Mouse (Mus musculus) frontal cortex, adult (tissue): ENCODE results near the gene Thap8.

Experiments used
- ATAC-seq: cut with Nextera tagmentation; 2 replicates; pipeline ENCODE4 v1.9.2; 2017; ENCODE audit warnings: mild to moderate bottlenecking, moderate library complexity, mixed read lengths; ENCODE audit not compliant: low TSS enrichment

Gene Thap8

DNA sequence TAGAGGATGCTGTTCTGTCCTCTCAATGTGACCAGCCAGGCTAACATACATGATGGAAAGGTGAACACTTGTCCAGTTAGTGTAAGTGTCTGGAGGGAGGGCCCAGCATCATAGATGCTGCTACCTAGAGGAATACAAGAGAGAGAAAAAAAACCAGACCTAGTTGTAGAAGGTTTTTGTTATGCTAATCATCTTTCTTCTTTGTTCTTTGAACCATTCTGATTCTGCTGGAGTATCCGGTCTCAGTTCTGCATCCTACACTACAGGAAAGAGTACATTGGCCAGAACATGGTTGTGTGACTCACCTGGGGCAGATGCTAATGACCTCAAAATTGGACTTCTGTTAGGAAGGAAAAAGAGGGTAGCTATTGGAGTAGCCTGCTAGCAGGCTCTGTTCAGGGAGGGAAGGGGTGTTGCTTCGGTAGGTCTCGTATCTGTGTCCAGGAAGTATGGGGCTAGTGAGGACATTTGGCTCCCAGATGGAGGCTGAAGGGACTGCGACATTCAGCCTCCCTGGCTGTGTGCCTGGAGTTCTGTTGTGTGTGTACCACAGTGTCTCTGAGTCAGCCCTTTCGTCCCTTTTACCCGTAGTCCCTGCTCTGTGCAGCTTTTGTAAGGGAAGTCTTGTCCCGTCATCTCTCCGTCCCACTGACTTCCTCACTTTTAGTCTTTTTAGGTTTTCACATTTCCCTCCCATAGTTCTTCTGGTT lies 7.0 kb downstream of the Thap8 start:
- no peak for ATAC-seq

DNA sequence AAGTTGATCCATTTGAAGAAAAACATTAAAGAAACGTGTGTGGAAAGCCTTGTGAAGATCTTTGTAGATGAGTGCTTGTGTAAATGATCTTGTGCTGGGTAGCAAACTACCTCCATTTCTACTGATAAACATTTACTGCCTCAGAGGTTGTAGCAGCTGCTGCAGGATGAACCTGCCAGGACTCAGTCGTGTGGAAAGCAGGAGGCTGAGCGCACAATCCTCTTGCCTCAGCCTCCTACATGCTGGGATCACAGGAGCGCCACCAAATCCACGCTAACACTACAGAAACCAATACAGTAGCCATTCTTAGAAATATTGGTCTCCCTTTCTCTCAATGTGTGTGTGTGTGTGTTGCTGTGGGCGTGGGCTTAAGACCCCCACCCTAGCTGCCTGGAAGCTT lies 8.2 kb downstream of the Thap8 start:
- no peak for ATAC-seq

DNA sequence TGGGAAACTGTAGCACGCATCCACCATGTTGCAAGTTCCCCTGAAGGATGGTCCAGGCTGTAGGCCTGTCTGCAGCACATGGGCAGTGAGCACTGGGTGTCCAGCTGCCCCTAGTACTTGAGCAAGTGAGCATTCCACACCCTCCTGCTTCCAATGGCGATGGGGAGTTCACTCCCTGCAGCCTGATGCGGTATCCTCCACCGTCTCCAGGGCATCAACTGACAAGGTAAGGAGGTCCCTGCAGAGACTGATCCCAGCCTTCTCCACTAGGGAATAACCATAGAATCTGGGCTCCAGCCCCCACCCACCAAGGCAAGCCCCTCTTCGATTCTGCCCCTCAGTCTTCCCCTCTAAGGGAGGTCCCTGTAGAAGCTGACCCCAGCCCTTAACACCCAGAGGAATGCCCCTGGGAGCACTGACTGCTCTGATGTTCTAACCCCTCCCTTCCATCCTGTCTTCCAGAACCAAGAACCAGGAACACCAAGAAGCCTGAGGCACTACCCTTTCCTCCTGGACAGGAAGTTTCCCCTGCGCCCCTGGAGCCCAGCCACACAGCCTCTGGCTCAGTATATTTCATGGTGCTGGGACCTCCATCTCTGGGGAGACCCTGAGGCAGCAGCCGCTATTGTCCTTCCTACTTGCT lies 9.3 kb downstream of the Thap8 start:
- no peak for ATAC-seq

DNA sequence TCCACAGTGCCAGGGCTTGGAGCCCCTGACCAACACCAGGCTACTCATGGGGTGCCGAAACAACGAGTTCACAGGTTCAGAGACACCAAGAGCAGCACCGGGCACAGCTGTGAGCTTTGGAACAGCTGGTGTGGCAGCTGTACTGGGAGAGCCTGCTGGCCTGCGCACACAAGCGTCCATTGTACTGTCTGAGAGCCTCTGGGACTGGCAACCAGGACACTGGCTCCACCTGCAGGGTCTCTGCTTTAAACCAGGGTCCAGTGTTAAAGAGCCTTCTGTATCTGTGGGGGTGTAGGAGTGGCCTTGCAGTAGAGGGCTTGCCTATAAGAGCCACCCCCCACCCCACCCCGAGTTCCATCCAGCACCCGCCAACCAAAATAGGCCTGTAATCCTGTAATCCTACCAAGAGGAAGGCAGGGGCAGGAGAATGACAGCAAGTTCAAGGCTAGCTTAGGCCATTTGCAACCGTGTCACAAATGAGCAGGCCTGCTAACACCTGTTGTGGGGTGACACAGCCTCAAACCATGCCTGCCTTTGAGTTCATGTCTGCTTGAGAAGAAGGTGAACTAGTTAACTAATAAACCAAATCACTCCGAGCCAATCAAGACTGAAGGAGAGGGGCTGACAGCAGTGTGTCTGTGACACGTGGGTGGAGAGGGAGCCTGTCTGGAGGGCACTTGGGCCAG lies 10.0 kb downstream of the Thap8 start:
- ATAC-seq: 0 out of 2 replicates have a peak, but pooled peaks have one; percentile 14

DNA sequence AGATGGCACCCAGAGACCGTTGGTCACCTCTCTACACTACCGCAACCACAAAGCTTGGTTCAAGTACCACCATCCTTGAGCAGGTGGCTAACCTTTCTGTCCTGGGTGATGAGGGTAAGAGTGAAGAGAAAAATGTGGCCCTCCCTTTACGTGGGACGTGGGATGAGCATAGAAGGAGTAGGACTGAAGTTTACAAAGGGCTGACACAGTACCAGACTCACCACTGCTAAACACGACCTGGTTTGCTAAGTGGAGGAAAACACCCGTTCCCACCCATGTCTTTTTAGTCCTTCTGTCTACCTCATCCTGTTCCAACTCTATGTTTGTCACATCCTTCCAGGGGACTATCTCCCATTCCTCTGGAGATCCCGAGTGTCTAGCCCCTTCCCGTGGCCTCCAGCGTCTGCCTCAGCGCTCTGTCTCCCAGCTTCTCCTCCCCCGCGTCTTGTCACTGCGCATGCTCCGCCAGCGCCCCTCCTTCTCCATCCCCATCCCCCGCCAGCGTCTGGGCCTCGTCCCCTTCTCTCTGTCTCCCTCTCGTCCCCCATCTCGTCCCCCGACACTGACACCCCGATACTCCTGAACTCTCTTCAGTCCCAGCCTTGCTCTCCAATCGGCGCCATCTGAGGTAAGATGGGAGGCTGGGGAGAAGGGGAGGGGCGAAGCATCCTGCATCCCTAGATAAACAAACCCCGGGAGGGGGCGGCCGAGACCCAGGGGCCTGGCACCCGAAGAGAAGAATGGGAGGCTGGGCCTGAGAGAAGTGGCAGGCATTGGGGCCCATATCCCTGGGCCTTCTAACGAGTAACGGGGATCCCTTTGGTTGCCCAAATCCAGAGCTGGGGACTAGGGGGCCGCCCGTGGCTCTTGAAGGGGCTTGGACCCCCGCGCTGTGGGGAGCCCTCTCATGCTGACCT lies 11.6 kb downstream of the Thap8 start, which contains the start of gene Clip3:
Clip3 (plus strand) TSS at position 514 of the 917 bp plus-strand sequence.
- ATAC-seq: peak; percentile 60

DNA sequence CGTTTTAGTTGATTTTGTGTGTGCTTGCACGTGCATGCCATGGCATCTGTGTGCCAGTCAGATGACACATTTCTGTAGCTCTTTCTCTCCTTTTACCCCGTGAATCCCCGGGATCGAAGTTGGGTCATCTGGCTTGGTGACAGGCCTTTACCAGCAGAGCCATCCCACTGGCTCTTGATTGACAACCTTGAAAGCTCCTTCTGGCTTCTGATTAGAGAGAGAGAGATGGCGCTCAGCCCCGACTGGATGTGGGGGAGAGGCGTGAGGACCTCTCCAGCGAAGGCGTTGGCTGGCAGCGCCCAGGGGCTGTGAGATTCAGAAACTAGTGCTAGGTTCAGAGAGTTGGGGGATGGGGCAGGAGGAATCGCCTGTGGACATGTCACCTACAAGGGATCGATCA lies 13.9 kb downstream of the Thap8 start:
- no peak for ATAC-seq

DNA sequence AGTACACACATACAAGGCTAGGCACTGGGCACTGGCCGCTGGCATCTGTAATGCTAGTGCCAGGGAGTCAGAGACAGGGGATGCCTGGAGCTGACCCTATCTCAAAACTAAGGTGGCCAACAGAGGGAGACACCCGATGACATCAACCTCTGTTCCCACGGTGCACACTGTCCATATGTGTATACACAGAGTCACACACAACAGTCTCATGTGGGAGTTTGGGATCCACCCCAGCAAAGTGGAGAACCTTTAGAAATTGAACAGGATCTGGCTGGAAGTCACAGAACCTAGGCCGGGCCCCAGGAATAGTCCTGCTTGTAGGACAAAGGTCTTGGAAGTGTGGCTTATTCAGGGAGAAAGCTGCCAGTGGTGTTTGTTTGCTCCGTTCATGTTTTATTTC lies 14.4 kb downstream of the Thap8 start:
- no peak for ATAC-seq

DNA sequence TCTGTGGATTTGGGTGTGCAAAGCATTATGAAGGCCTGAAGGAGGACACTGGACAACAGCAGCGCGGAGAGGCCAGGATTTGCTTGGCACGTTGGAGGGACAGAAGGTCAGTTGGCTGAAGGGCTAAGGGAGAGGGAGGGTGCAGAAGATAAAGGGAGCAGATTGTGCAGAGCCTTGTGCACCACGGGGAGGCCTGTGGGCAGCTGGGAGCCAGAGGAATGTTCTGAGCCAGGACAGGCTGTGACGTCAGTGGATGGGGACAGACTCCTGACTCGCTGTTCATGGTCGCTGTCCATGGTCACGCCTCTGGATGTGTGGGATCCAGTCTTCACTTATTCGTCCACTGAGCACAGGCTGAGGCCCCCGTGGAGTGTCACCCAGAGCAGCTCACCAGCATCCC lies 15.2 kb downstream of the Thap8 start:
- ATAC-seq: peak; percentile 35; the same call in 1 of the 2 replicates

DNA sequence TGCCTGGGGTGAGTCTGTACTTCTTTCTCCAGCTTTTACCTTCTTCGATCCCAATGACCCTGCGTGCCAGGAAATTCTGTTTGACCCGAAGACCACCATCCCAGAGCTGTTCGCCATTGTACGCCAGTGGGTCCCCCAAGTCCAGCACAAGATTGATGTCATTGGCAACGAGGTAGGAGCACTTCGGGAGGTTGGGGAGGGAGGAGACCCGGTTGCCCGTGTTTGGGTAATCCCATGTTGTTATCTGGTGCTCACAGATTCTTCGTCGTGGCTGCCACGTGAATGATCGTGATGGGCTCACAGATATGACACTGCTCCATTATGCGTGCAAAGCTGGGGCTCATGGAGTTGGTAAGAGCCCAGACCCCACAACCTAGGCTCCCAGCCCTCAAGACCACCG lies 16.9 kb downstream of the Thap8 start:
- ATAC-seq: no peak

DNA sequence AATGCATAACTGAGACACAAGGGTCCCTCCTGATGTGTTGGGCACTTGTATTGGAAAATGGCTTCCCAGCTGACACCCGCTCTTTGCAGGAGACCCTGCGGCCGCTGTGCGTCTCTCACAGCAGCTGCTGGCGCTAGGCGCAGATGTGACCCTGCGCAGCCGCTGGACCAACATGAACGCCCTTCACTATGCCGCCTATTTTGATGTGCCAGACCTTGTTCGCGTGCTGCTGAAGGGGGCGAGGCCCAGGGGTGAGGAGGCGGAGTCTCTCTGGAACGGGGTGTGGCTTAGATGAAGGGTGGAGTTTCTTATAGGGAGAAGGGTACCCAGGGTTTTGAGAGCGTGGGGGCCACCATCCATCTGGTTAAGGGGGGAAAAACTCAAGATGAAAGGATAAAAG lies 17.4 kb downstream of the Thap8 start:
- ATAC-seq: no peak

DNA sequence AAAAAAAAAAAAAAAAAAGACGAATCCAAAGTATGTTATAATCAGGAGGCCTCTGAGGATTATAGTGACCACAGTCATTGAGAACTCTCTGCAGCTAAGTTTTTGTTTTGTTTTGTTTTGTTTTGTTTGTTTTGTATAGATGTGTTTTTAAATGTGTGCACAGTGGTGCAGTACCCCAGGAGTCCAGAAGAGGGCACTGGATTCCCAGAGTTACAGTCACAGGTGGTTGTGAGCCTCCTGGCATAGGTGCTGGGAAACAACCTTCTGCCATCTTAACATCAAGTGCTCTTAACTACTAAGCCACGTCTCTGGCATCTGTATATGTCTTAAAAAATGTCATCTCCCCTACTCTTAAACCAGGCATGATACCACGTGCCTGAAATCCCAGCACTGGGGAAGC lies 21.0 kb downstream of the Thap8 start:
- no peak for ATAC-seq

DNA sequence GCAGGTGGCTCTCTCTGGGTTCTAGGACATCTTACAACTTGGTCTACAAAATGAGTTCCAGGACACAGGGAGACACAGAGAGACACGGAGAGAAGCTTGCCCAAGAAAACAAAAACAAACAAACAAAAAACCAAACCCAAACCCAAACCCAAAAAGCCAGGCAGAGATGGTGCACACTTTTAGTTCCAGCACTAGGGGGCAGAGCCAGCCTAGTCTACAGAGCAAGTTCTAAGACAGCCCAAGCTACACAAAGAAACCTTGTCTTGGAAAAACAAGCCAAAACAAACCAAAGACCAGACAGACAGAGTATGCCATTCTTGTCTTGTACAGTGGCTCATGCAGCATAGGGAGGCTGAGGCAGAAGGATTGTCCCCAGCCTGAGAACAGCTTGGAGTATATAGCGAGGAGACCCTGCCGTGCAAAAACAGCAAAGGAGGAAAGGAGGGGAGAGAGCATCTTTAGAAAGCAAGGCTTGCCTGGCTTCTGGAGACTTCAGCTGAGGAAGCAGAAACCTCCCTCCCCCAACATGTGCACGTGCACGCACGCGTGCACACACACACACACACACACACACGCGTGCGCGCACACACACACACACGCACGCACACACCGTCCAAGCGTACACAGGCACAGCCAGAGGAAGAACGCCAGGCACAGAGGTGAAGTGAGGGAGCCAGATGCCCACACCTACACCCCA lies 26.3 kb downstream of the Thap8 start:
- ATAC-seq: no peak

DNA sequence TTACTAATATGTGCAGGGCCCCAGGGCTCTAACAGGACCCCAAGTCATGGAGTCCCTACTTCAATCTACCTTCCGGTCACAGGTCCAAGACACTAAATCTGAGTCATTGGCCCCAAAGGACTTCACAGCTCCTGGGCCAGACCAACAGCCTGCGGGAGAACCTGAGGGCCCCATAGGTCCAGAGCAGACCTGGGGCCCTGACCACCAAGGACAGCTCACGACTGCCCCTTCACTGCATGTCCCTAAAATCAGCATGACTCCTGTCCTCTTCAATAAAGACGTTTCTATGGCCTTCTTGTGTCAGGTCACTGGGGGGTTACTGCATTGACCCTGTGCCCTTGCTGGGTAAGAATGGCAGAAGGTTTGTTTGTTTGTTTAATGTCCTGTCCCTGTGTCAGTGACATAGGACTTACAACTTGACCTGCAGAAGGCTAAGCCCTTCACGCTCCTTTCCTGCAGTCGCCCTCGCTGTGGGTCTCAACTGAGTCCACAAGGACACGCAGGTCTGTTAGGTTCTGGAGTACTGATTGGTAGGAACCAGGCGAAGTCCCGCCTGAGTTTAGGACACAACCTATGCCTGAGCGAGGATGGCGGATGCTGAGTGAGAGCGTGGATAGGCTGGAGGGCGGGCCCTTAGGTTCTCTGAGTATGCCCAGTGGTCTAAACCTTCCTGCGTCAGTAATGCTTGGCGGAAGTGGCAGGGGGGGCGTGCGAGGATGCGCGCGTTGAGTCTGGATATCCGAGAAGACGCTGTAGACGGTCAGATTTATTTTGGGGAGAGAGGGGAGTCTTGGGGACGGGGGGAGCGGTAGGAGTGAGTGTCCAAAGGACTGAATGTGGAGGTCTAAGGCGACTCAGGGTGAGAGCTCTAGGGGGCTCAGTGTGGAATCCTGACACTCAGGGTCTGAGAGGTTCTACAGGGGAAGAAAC lies 28.4 kb downstream of the Thap8 start, which contains the start of gene Alkbh6:
Alkbh6 (plus strand) TSS at position 642 of the 930 bp plus-strand sequence.
- peak; percentile 98 for ATAC-seq

DNA sequence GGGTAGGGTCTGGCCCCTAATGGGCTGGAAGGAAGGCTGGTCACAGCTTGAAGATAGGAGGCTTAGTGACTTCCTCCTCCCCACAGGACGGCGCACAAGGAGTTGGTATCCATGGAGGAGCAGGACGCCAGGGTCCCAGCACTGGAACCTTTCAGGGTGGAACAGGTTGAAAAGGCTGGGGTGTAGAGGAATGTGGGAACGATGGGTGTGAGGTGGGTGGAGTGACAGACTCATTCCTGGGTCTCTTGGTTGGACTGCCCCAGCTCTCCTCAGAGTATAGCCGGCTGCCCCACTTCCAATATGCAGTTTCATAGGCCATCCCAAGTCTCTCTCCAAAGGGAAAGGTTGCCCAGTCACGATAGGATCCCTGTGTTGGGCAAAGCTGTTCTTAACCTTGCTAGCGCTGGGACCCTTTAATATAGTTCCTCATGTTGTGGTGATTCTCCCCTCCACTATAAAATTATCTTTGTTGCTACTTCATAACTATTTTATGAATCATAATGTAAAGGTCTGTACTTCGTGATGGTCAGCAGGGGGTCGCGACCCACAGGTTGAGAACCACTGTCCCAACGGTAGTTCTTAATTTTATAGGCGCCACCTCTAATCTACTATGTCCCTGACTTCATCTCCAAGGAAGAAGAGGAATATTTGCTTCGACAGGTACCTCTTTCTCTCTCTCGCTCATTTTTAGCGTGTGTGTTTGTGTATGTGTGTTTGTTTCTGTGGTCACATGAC lies 29.7 kb downstream of the Thap8 start:
- ATAC-seq: no peak

DNA sequence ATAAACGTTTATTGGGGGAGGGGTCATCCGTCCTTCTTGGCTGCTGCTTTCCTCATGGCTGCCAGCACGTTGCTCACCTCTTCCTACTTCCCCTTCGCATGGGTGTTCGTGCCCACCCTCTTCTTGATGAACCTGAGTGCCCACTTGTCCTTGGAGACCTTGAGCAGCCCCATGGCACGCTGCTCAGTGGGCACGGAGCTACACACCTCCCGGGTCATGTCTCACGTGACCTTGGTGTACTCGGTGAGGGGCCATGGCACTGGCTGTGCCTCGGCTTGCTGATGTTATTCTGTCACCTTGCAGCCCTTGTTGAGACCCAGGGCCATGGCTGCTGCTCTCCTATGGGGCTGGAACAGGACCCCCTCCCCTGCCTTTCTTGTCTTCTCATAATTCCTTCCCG lies 30.2 kb downstream of the Thap8 start:
- no peak for ATAC-seq

DNA sequence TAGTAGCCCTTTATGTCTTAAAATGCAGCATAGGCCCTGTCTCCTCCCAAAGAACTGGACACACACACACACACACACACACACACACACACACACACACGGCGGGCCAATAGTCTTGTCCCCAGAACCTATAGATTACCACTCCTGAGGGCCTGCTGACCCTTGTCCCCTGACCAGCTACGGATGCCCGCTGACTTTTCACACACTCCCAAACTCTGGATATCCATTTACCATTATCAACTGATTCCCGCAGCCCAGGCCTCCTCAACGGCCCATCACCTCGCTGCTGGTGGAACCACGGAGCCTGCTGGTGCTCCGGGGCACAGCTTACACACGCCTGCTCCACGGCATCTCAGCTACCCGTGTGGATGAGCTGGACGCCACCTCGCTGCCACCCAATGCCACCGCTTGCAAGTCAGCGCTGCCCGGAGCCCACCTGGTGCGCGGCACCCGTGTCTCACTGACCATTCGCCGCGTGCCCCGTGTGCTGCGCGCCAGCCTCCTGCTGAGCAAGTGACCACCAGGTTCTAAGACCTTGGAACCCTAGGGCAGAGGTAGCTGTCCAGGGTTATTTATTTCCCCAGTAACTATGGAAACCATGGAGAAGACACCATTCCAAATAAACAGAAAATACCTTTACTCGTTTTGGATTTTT lies 33.9 kb downstream of the Thap8 start:
- ATAC-seq: no peak

DNA sequence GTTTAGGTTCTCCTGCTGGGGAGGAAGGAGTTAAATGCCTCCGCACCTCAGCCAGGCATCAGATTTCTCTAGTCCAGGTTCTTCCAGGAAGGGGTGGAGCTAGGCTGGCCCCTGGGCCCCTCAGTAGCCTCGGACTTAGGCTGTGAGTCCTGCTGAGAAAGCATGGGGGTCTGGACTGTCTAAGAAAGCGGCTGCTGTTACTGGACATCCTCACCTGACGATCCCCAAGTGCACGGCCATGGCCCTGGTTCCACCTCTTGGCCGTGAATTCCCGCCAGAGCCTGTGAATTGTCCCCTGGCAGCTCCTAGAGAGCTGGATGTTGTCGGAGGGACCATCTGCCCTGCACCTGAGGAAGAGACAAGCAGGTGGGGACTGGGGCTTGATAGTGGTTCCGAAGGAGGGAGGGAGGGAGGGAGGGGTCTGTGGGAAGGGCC lies 34.8 kb downstream of the Thap8 start, which contains the start of gene Syne4:
Syne4 (plus strand) TSS at position 87 of the 435 bp plus-strand sequence.
- ATAC-seq: no peak
